Mouse (Mus musculus) limb, embryonic 13.5 days (tissue): ENCODE data around the gene Kcna10. TPM values are rescaled to one million over a fixed set of nuclear protein-coding genes. Genes with fewer than 3 reads are reported as not detected.

Source experiments
- ATAC-seq: fragments of 200-750 bp; cut with Nextera tagmentation; 2 replicates; pipeline ENCODE4 v1.8.0; 2017; ENCODE audit warnings: low read depth, moderate number of reproducible peaks, moderate TSS enrichment; ENCODE audit not compliant: low FRiP score
- H3K27ac ChIP-seq: fragments of 300-500 bp; sonication (generic); 2 replicates; pipeline ENCODE4 v1.5.1; 2015; ENCODE audit warnings: inconsistent platforms, mild to moderate bottlenecking, moderate library complexity
- H3K27me3 ChIP-seq: fragments of 300-500 bp; sonication (generic); 2 replicates; pipeline ENCODE4 v1.6.1; 2015; ENCODE audit warnings: mild to moderate bottlenecking, inconsistent platforms
- H3K36me3 ChIP-seq: fragments of 300-500 bp; sonication (generic); 2 replicates; pipeline ENCODE4 v1.6.1; 2015; ENCODE audit warnings: inconsistent platforms, mild to moderate bottlenecking, moderate library complexity
- H3K4me1 ChIP-seq: fragments of 300-500 bp; sonication (generic); 2 replicates; pipeline ENCODE4 v1.6.1; 2015; ENCODE audit warnings: inconsistent platforms
- H3K4me2 ChIP-seq: fragments of 300-500 bp; sonication (generic); replicated peaks from 2 replicates; pipeline ENCODE4 v1.6.1; 2015; ENCODE audit warnings: inconsistent platforms, mild to moderate bottlenecking, moderate library complexity
- H3K4me3 ChIP-seq: fragments of 300-500 bp; sonication (generic); 2 replicates; pipeline ENCODE4 v1.5.1; 2015; ENCODE audit warnings: moderate library complexity, mild to moderate bottlenecking, inconsistent platforms
- H3K9ac ChIP-seq: fragments of 300-500 bp; sonication (generic); 2 replicates; pipeline ENCODE4 v1.6.1; 2015; ENCODE audit warnings: mild to moderate bottlenecking, inconsistent platforms
- H3K9me3 ChIP-seq: fragments of 300-500 bp; sonication (generic); 2 replicates; pipeline ENCODE4 v1.6.1; 2016; ENCODE audit warnings: inconsistent platforms
- WGBS: fragments of 180-500 bp; shearing (Covaris S2); methylation state at CpG from one replicate; pipeline ENCODE4 v1.1.7; 2015; 5-methylcytosine and 5-hydroxymethylcytosine counted together
- polyA plus RNA-seq: library from polyadenylated mRNA; unstranded; fragments of >200 nt; fragmentation: Nextera tagmentation; extraction: Ambion mirVana; gene quantifications from 2 replicates; pipeline ENCODE4 v1.2.1, GENCODE M21; 2015

Kcna10 gene
- polyA plus RNA-seq, 1 experiment from 2014 or later, result not detected

GRCm38 (mm10) chr3:107171964-107172363 lies 10.9 kb upstream of the Kcna10 start:
- Histone ChIP-seq H3K27me3 (no peaks in the 10 kb centered on the region), H3K4me3 (no peak overlapping the region), H3K4me1 (no peaks in the 10 kb centered on the region), H3K36me3 (no peaks in the 10 kb centered on the region), H3K27ac (no peak overlapping the region), H3K4me2 (no peak overlapping the region), H3K9ac (no peak overlapping the region), H3K9me3 (no peaks in the 10 kb centered on the region)
- 84% methylated on average over 3 of the region's 3 CpGs for WGBS
- no peak for ATAC-seq

- no peak for ATAC-seq
- no peaks in the 10 kb centered on the region for H3K4me1 ChIP-seq
- no peaks in the 10 kb centered on the region for H3K36me3 ChIP-seq
- no peak overlapping the region for H3K9ac ChIP-seq
- no peak overlapping the region for H3K4me2 ChIP-seq
- no peaks in the 10 kb centered on the region for H3K9me3 ChIP-seq
- H3K27ac ChIP-seq, result no peak overlapping the region
- H3K4me3 ChIP-seq, result no peak overlapping the region
- no peaks in the 10 kb centered on the region for H3K27me3 ChIP-seq
- WGBS, result 92% methylated on average over 1 of the region's 1 CpGs
These were observed 10.3 kb upstream of the Kcna10 start for GRCm38 (mm10) chr3:107172556-107172955.

GRCm38 (mm10) chr3:107175486-107175885 lies 7.4 kb upstream of the Kcna10 start:
- no peaks in the 10 kb centered on the region for H3K4me1 ChIP-seq
- no peaks in the 10 kb centered on the region for H3K36me3 ChIP-seq
- no peak overlapping the region for H3K4me3 ChIP-seq
- H3K9me3 ChIP-seq, result no peaks in the 10 kb centered on the region
- H3K9ac ChIP-seq, result no peak overlapping the region
- no peak overlapping the region for H3K27ac ChIP-seq
- H3K4me2 ChIP-seq, result no peak overlapping the region
- WGBS, result 64% methylated on average over 4 of the region's 4 CpGs
- H3K27me3 ChIP-seq, result no peaks in the 10 kb centered on the region
- no peak for ATAC-seq

GRCm38 (mm10) chr3:107176501-107176900 lies 6.4 kb upstream of the Kcna10 start:
- no peak overlapping the region for H3K4me3 ChIP-seq
- H3K9ac ChIP-seq, result no peak overlapping the region
- no peaks in the 10 kb centered on the region for H3K36me3 ChIP-seq
- no peaks in the 10 kb centered on the region for H3K9me3 ChIP-seq
- no peak overlapping the region for H3K4me2 ChIP-seq
- H3K4me1 ChIP-seq, result no peaks in the 10 kb centered on the region
- no peaks in the 10 kb centered on the region for H3K27me3 ChIP-seq
- no peak overlapping the region for H3K27ac ChIP-seq
- 59% methylated on average over 9 of the region's 9 CpGs for WGBS
- no peak for ATAC-seq

GRCm38 (mm10) chr3:107180860-107181259 lies 2.0 kb upstream of the Kcna10 start:
- no peaks in the 10 kb centered on the region for H3K9me3 ChIP-seq
- no peaks in the 10 kb centered on the region for H3K27me3 ChIP-seq
- 68% methylated on average over 2 of the region's 2 CpGs for WGBS
- no peaks in the 10 kb centered on the region for H3K4me1 ChIP-seq
- H3K36me3 ChIP-seq, result no peaks in the 10 kb centered on the region
- H3K4me2 ChIP-seq, result no peak overlapping the region
- no peak overlapping the region for H3K4me3 ChIP-seq
- H3K27ac ChIP-seq, result no peak overlapping the region
- ATAC-seq, result no peak
- H3K9ac ChIP-seq, result no peak overlapping the region

- Histone ChIP-seq H3K27me3 (no peaks in the 10 kb centered on the region), H3K36me3 (no peaks in the 10 kb centered on the region), H3K4me1 (no peaks in the 10 kb centered on the region), H3K4me3 (no peak overlapping the region), H3K4me2 (no peak overlapping the region), H3K9me3 (no peaks in the 10 kb centered on the region), H3K27ac (no peak overlapping the region), H3K9ac (no peak overlapping the region)
- ATAC-seq, result no peak
- WGBS, result 78% methylated on average over 3 of the region's 3 CpGs
These were observed 322 bp downstream of the Kcna10 start for GRCm38 (mm10) chr3:107183178-107183577.

GRCm38 (mm10) chr3:107185597-107185996 lies 2.7 kb downstream of the Kcna10 start:
- H3K9ac ChIP-seq, result no peak overlapping the region

GRCm38 (mm10) chr3:107187022-107187421 lies 4.2 kb downstream of the Kcna10 start:
- WGBS, result 77% methylated on average over 4 of the region's 4 CpGs
- H3K4me3 ChIP-seq, result no peak overlapping the region
- no peak for ATAC-seq

More at GRCm38 (mm10) chr3:107185597-107185996, 2.7 kb downstream of the Kcna10 start:
- Histone ChIP-seq H3K4me1 (no peaks in the 10 kb centered on the region), H3K36me3 (no peaks in the 10 kb centered on the region), H3K9me3 (no peaks in the 10 kb centered on the region), H3K27ac (no peak overlapping the region), H3K4me3 (no peak overlapping the region), H3K27me3 (no peaks in the 10 kb centered on the region), H3K4me2 (no peak overlapping the region)
- no peak for ATAC-seq
- WGBS, result 73% methylated on average over 3 of the region's 3 CpGs

GRCm38 (mm10) chr3:107188226-107188899 lies 5.5 kb downstream of the Kcna10 start:
- 42% methylated on average over 6 of the region's 6 CpGs for WGBS
- Histone ChIP-seq H3K36me3 (no peaks in the 10 kb centered on the region), H3K27me3 (no peaks in the 10 kb centered on the region), H3K9ac (no peak overlapping the region), H3K4me2 (no peak overlapping the region), H3K27ac (no peak overlapping the region), H3K4me3 (no peak overlapping the region), H3K4me1 (no peaks in the 10 kb centered on the region), H3K9me3 (no peaks in the 10 kb centered on the region)
- no peak for ATAC-seq

More at GRCm38 (mm10) chr3:107187022-107187421, 4.2 kb downstream of the Kcna10 start:
- Histone ChIP-seq H3K4me2 (no peak overlapping the region), H3K36me3 (no peaks in the 10 kb centered on the region), H3K9ac (no peak overlapping the region), H3K9me3 (no peaks in the 10 kb centered on the region), H3K4me1 (no peaks in the 10 kb centered on the region), H3K27ac (no peak overlapping the region), H3K27me3 (no peaks in the 10 kb centered on the region)

- Histone ChIP-seq H3K9ac (no peak overlapping the region), H3K4me2 (no peak overlapping the region), H3K27ac (no peak overlapping the region), H3K27me3 (no peaks in the 10 kb centered on the region), H3K9me3 (no peaks in the 10 kb centered on the region), H3K4me1 (no peaks in the 10 kb centered on the region), H3K36me3 (no peaks in the 10 kb centered on the region), H3K4me3 (no peak overlapping the region)
- no peak for ATAC-seq
- WGBS, result 39% methylated on average over 9 of the region's 9 CpGs
These were observed 18.7 kb downstream of the Kcna10 start for GRCm38 (mm10) chr3:107201310-107202180.

- no peaks in the 10 kb centered on the region for H3K4me1 ChIP-seq
- no peak overlapping the region for H3K27ac ChIP-seq
- H3K36me3 ChIP-seq, result no peaks in the 10 kb centered on the region
- H3K27me3 ChIP-seq, result no peaks in the 10 kb centered on the region
- H3K4me3 ChIP-seq, result no peak overlapping the region
- ATAC-seq, result no peak
- H3K4me2 ChIP-seq, result no peak overlapping the region
- WGBS, result 84% methylated on average over 3 of the region's 3 CpGs
- H3K9me3 ChIP-seq, result no peaks in the 10 kb centered on the region
- no peak overlapping the region for H3K9ac ChIP-seq
These were observed 21.6 kb downstream of the Kcna10 start for GRCm38 (mm10) chr3:107204413-107204812.

- ATAC-seq, result no peak
- H3K27ac ChIP-seq, result no peak overlapping the region
- no peak overlapping the region for H3K4me3 ChIP-seq
- no peaks in the 10 kb centered on the region for H3K36me3 ChIP-seq
- no peak overlapping the region for H3K9ac ChIP-seq
- no peak overlapping the region for H3K4me2 ChIP-seq
- no peaks in the 10 kb centered on the region for H3K4me1 ChIP-seq
- H3K9me3 ChIP-seq, result no peaks in the 10 kb centered on the region
- H3K27me3 ChIP-seq, result no peaks in the 10 kb centered on the region
These were observed 22.3 kb downstream of the Kcna10 start for GRCm38 (mm10) chr3:107205170-107205569.
